Mouse (Mus musculus) left cerebral cortex, adult 9 months (tissue): ENCODE data around the gene Inka2.

ENCODE experiments used
- DNase-seq, 2 experiments: peaks; one replicate each; pipeline ENCODE4 v3.0.0; 2022; ENCODE audit warnings: low spot score in 2 of 2

Gene Inka2

GRCm38 (mm10) chr3:105704031-105705008 is at the start of gene Inka2:
Gene Inka2, plus strand, starts transcription at chr3:105704599.
- peak in 1 of 2 experiments; percentile 85 for DNase-seq

- no peak for DNase-seq
Measured at GRCm38 (mm10) chr3:105655031-105655585, 49.3 kb upstream of the Inka2 start.

GRCm38 (mm10) chr3:105660530-105660929 is 43.9 kb upstream of the Inka2 start:
- DNase-seq: no peak

GRCm38 (mm10) chr3:105663043-105663442 is 41.4 kb upstream of the Inka2 start:
- no peak for DNase-seq

GRCm38 (mm10) chr3:105665105-105665765 is 39.2 kb upstream of the Inka2 start:
- DNase-seq: no peak

GRCm38 (mm10) chr3:105666996-105667523 is 37.3 kb upstream of the Inka2 start:
- no peak for DNase-seq

- DNase-seq: peak; percentile 23 to 43
Measured at GRCm38 (mm10) chr3:105668161-105668560, 36.2 kb upstream of the Inka2 start.

GRCm38 (mm10) chr3:105669776-105670175 is 34.6 kb upstream of the Inka2 start:
- no peak for DNase-seq

GRCm38 (mm10) chr3:105670801-105671200 is 33.6 kb upstream of the Inka2 start:
- DNase-seq: no peak

- DNase-seq: peak; percentile 26 to 72
Measured at GRCm38 (mm10) chr3:105674595-105675218, 29.7 kb upstream of the Inka2 start.

GRCm38 (mm10) chr3:105675932-105676331 is 28.5 kb upstream of the Inka2 start:
- DNase-seq: no peak

- no peak for DNase-seq
Measured at GRCm38 (mm10) chr3:105680346-105680745, 24.1 kb upstream of the Inka2 start.

- DNase-seq: no peak
Measured at GRCm38 (mm10) chr3:105686394-105687323, 17.7 kb upstream of the Inka2 start.

GRCm38 (mm10) chr3:105687324-105688060 is 16.9 kb upstream of the Inka2 start, which contains the start of gene Ddx20:
Gene Ddx20, minus strand, starts transcription at chr3:105687574.
- peak; percentile 95 for DNase-seq

- DNase-seq: no peak
Measured at GRCm38 (mm10) chr3:105688536-105688935, 15.9 kb upstream of the Inka2 start.

- DNase-seq: peak; percentile 90 to 92
Measured at GRCm38 (mm10) chr3:105693327-105694080, 10.9 kb upstream of the Inka2 start.

- DNase-seq: no peak
Measured at GRCm38 (mm10) chr3:105695476-105696386, 8.7 kb upstream of the Inka2 start.
